Mouse (Mus musculus) lung, embryonic 15.5 days (tissue): ENCODE measurements around the gene Phospho1. TPM values are rescaled to one million over a fixed set of nuclear protein-coding genes. Genes with fewer than 3 reads are reported as not detected.

Experiments used
- ATAC-seq: fragments of 200-750 bp; cut with Nextera tagmentation; 2 replicates; pipeline ENCODE4 v1.8.0; 2017; ENCODE audit warnings: moderate number of reproducible peaks, borderline replicate concordance; ENCODE audit not compliant: low FRiP score, low TSS enrichment; ENCODE audit errors: extremely low read depth
- H3K27ac ChIP-seq: fragments of 300-500 bp; sonication (generic); 2 replicates; pipeline ENCODE4 v1.5.1; 2015; ENCODE audit warnings: moderate library complexity, mild to moderate bottlenecking, inconsistent platforms
- H3K27me3 ChIP-seq: fragments of 300-500 bp; sonication (generic); 2 replicates; pipeline ENCODE4 v1.6.1; 2015; ENCODE audit warnings: inconsistent platforms
- H3K36me3 ChIP-seq: fragments of 300-500 bp; sonication (generic); 2 replicates; pipeline ENCODE4 v1.6.1; 2015; ENCODE audit warnings: inconsistent platforms
- H3K4me1 ChIP-seq: fragments of 300-500 bp; sonication (generic); 2 replicates; pipeline ENCODE4 v1.6.1; 2015; ENCODE audit warnings: inconsistent platforms
- H3K4me2 ChIP-seq: fragments of 300-500 bp; sonication (generic); 2 replicates; pipeline ENCODE4 v1.6.1; 2015; ENCODE audit warnings: inconsistent platforms, mild to moderate bottlenecking, moderate library complexity
- H3K4me3 ChIP-seq: fragments of 300-500 bp; sonication (generic); 2 replicates; pipeline ENCODE4 v1.5.1; 2015; ENCODE audit warnings: mild to moderate bottlenecking, inconsistent platforms
- H3K9ac ChIP-seq: fragments of 300-500 bp; sonication (generic); 2 replicates; pipeline ENCODE4 v1.6.1; 2015; ENCODE audit warnings: inconsistent platforms
- H3K9me3 ChIP-seq: fragments of 300-500 bp; sonication (generic); 2 replicates; pipeline ENCODE4 v1.6.1; 2016; ENCODE audit warnings: inconsistent platforms
- WGBS: fragments of 180-500 bp; shearing (Covaris S2); methylation state at CpG from one replicate; pipeline ENCODE4 v1.1.7; 2015; 5-methylcytosine and 5-hydroxymethylcytosine counted together
- polyA plus RNA-seq: library from polyadenylated mRNA; unstranded; fragments of >200 nt; fragmentation: Nextera tagmentation; extraction: Ambion mirVana; gene quantifications from 2 replicates; pipeline ENCODE4 v1.2.1, GENCODE M21; 2015

Gene Phospho1
- polyA plus RNA-seq, 1 experiment from 2014 or later = 0.32 TPM

DNA sequence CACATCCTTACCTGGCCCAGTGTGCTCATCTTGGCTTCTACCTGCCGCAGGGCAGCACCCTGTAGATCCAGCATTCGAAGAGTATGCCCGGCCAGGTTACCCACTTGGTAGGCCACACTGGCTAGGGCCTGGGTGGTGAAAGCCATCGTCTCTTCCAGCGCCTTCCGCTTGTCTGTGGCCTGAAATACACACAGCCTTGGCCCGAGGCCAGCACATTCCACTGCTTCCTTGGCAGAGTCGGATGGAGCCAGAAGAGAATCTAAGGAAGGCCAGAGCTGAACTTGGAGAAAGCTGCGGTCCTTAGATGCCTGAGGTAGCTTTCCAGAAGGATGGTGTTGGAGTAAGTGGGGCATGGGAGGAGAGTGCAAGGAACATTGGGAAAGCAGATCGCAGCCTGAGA is 12.8 kb downstream of the Phospho1 start, which contains the start of gene Gngt2:
Gngt2 (plus strand) TSS at position 158 of the 400 bp plus-strand sequence.
- WGBS = 14% methylated on average over 10 of the region's 10 CpGs

DNA sequence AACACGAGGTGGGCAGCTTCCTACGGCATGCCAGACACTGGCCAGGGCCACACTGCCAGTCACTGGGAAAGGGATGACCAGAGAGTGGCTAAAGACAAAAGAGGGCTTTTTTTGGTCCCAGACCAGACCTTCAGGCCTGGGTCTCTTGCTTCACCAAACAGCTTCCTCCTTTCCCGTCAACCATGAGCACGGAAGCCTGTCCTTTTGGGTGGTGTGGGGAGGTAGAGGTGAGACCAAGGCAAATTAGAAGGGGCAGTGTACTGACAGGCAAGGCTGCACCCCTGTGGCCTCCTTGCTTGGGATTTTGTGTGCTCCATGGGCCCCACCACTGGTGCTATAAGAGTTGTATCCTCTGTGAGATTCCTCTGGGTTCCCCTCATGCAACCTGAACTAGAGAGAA is 14.3 kb downstream of the Phospho1 start:
- no peak for ATAC-seq
- Histone ChIP-seq H3K9me3 (no peaks in the 10 kb centered on the region), H3K9ac (no peak overlapping the region), H3K36me3 (no peaks in the 10 kb centered on the region), H3K4me1 (peaks cover 53% of the 10 kb centered on the region), H3K4me2 (no peak overlapping the region), H3K27me3 (peaks cover 16% of the 10 kb centered on the region), H3K4me3 (no peak overlapping the region), H3K27ac (no peak overlapping the region)
- 66% methylated on average over 4 of the region's 4 CpGs for WGBS

More for the DNA sequence above, 12.8 kb downstream of the Phospho1 start, which contains the start of gene Gngt2:
- Histone ChIP-seq H3K27ac (peak within 1 kb of the TSS; percentile 78), H3K4me1 (peaks cover 60% of the 10 kb centered on the region), H3K36me3 (no peaks in the 10 kb centered on the region), H3K4me3 (no peak within 1 kb of the TSS), H3K9me3 (no peaks in the 10 kb centered on the region), H3K9ac (no peak within 1 kb of the TSS), H3K4me2 (peak within 1 kb of the TSS; percentile 40), H3K27me3 (peaks cover 32% of the 10 kb centered on the region)
- ATAC-seq = 0 out of 2 replicates have a peak, but pooled peaks have one; percentile 47

- Histone ChIP-seq H3K9ac (no peak overlapping the region), H3K4me2 (peak overlapping the region; percentile 15; the same call in 1 of the 2 replicates), H3K27me3 (peaks cover 10% of the 10 kb centered on the region), H3K27ac (no peak overlapping the region), H3K9me3 (no peaks in the 10 kb centered on the region), H3K4me3 (no peak overlapping the region), H3K4me1 (peaks cover 46% of the 10 kb centered on the region), H3K36me3 (no peaks in the 10 kb centered on the region)
- ATAC-seq = no peak
- WGBS = 66% methylated on average over 8 of the region's 8 CpGs
Measured at GRCm38 (mm10) chr11:95838999-95839868, 14.9 kb downstream of the Phospho1 start.

DNA sequence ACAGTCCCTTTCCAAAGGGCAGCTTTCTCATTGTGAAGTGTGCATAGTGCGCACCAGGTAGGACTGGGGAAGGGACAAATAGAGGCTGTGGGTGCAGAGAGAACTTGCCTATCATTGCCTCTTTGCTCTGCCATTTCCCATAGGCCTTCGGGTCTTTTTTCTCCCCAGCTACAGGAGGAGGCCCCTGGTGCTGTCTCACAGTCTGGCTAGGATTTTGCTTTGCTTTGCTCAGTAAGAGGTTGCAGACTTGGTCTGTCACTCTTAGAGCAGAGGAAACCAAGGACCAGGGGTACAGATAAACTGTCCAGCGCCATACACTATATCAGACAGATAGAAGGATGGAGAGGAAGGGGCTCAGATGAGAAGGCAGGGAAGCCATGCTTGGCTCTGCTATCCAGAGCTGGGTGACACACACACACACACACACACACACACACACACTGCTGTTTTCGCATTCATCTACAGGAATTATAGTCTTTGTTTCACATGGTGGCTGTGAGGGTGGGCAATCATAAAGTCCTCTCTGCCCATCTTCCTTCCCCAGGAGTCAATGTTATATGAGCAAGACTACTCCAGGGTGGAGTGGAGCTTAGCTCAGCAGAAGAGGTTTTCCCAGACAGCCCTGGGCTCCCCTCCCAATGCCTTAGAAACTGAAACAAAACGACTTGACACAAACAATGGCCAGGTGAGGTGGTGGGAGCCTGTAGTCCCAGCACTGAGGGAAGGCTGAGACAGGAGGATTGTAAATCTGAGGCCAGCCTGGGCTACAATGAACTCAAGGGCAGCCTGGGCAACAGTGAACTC is 16.6 kb downstream of the Phospho1 start:
- Histone ChIP-seq H3K27me3 (no peaks in the 10 kb centered on the region), H3K9me3 (no peaks in the 10 kb centered on the region), H3K4me3 (peak overlapping the region; percentile 36), H3K4me2 (peak overlapping the region; percentile 44), H3K27ac (peak overlapping the region; percentile 53; the same call in 1 of the 2 replicates), H3K4me1 (peaks cover 30% of the 10 kb centered on the region), H3K9ac (no peak overlapping the region), H3K36me3 (no peaks in the 10 kb centered on the region)
- ATAC-seq = no peak
- WGBS = 66% methylated on average over 5 of the region's 5 CpGs

- 54% methylated on average over 10 of the region's 10 CpGs for WGBS
- no peaks in the 10 kb centered on the region for H3K27me3 ChIP-seq
Measured at GRCm38 (mm10) chr11:95841498-95841830, 17.2 kb downstream of the Phospho1 start.

GRCm38 (mm10) chr11:95842074-95842681 is 17.9 kb downstream of the Phospho1 start, which contains the start of gene Abi3:
TSS of gene Abi3 (minus strand) at chr11:95842476.
- 19% methylated on average over 11 of the region's 11 CpGs for WGBS
- ATAC-seq = peak; percentile 71
- H3K4me1 ChIP-seq = peaks cover 17% of the 10 kb centered on the region
- H3K9ac ChIP-seq = peak within 1 kb of the TSS; percentile 26
- no peaks in the 10 kb centered on the region for H3K36me3 ChIP-seq
- H3K9me3 ChIP-seq = no peaks in the 10 kb centered on the region
- H3K4me3 ChIP-seq = peak within 1 kb of the TSS; percentile 36
- peak within 1 kb of the TSS; percentile 44 for H3K4me2 ChIP-seq
- H3K27me3 ChIP-seq = no peaks in the 10 kb centered on the region
- H3K27ac ChIP-seq = peak within 1 kb of the TSS; percentile 83

More at GRCm38 (mm10) chr11:95841498-95841830, 17.2 kb downstream of the Phospho1 start:
- no peaks in the 10 kb centered on the region for H3K36me3 ChIP-seq
- H3K4me2 ChIP-seq = peak overlapping the region; percentile 44
- peak overlapping the region; percentile 53 for H3K27ac ChIP-seq
- peak overlapping the region; percentile 26; the same call in 1 of the 2 replicates for H3K9ac ChIP-seq
- peak overlapping the region; percentile 36 for H3K4me3 ChIP-seq
- H3K4me1 ChIP-seq = peaks cover 24% of the 10 kb centered on the region
- H3K9me3 ChIP-seq = no peaks in the 10 kb centered on the region
- ATAC-seq = no peak

DNA sequence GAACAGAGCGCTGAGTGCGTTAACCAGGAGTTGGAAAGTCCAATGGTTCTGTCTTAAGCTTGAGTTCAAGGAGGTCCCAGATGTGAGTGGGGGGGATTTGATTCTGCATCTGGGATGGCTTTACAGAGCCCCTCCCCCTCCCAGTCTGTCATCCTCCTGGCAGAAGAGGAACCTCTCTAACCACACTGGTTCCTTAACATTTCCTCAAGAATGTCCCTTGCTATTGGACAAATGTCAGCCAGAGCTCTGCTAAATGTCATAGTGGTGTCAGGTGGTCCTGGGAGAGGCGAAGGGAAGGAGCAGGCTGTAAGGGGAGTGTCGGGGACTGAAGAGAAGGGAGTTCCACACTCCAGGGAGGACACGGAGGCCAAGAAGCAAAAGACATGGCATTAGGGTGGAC is 18.7 kb downstream of the Phospho1 start:
- WGBS = 63% methylated on average over 5 of the region's 5 CpGs
- Histone ChIP-seq H3K9me3 (no peaks in the 10 kb centered on the region), H3K36me3 (no peaks in the 10 kb centered on the region), H3K4me3 (0 out of 2 replicates have a peak overlapping the region, but pooled peaks have one; percentile 6), H3K27ac (peak overlapping the region; percentile 68), H3K4me2 (peak overlapping the region; percentile 38), H3K4me1 (peaks cover 9% of the 10 kb centered on the region), H3K27me3 (no peaks in the 10 kb centered on the region), H3K9ac (no peak overlapping the region)
- ATAC-seq = no peak

- Histone ChIP-seq H3K9me3 (no peaks in the 10 kb centered on the region), H3K36me3 (no peaks in the 10 kb centered on the region), H3K4me2 (peak overlapping the region; percentile 9; the same call in 1 of the 2 replicates), H3K4me1 (peaks cover 5% of the 10 kb centered on the region), H3K27me3 (no peaks in the 10 kb centered on the region), H3K4me3 (no peak overlapping the region), H3K9ac (no peak overlapping the region), H3K27ac (0 out of 2 replicates have a peak overlapping the region, but pooled peaks have one; percentile 68)
- no peak for ATAC-seq
- 45% methylated on average over 6 of the region's 6 CpGs for WGBS
Measured at GRCm38 (mm10) chr11:95843421-95843950, 19.2 kb downstream of the Phospho1 start.

DNA sequence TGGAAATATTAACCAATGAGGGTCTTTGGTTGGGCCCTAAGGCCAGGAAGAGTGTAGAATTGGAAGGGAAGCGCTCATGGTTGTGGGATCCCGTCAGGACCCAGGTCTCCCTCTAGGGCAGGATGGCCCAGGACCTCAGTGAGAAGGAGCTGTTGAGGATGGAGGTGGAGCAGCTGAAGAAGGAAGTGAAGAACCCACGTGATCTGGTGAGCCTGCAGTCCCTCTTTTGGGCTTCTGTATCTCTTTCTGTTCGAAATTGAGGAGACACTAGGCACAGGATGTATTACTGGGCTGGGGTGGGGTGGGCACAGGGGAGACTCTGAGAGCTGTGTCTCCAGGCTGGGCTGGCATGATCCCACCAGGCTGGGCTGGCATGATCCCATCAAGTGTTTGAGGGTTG is 20.6 kb downstream of the Phospho1 start:
- Histone ChIP-seq H3K9me3 (no peaks in the 10 kb centered on the region), H3K4me1 (no peaks in the 10 kb centered on the region; the same call in 1 of the 2 replicates), H3K4me2 (no peak overlapping the region), H3K36me3 (no peaks in the 10 kb centered on the region), H3K27ac (no peak overlapping the region), H3K4me3 (no peak overlapping the region), H3K9ac (no peak overlapping the region), H3K27me3 (no peaks in the 10 kb centered on the region)
- ATAC-seq = no peak
- WGBS = 68% methylated on average over 4 of the region's 4 CpGs

DNA sequence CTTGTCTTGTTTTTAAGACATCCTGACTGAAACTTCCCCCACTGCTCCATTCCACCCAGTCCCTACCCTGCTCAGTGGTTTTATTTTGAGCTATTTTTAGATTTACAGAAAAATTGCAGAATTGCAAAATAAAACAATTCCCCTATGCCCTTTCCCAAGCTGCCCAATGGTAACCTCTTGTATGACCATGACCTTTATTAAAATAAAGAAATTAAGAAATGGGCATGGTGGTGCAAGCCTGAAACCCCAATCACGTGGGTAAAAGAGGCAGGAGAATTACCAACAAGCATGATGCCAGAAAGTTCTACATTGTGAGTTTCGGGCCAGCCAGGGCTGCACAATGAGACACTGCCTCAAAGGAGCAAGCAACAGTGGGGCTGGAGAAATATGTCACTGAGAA is 26.6 kb downstream of the Phospho1 start:
- no peak overlapping the region for H3K4me2 ChIP-seq
- ATAC-seq = no peak
- H3K9me3 ChIP-seq = no peaks in the 10 kb centered on the region
- no peaks in the 10 kb centered on the region for H3K4me1 ChIP-seq
- H3K4me3 ChIP-seq = no peak overlapping the region
- no peaks in the 10 kb centered on the region for H3K36me3 ChIP-seq
- 74% methylated on average over 2 of the region's 2 CpGs for WGBS
- H3K27ac ChIP-seq = no peak overlapping the region
- 0 out of 2 replicates have a peak, but pooled peaks cover 4% of the 10 kb centered on the region for H3K27me3 ChIP-seq
- no peak overlapping the region for H3K9ac ChIP-seq

GRCm38 (mm10) chr11:95853684-95854083 is 29.4 kb downstream of the Phospho1 start:
- 45% methylated on average over 5 of the region's 5 CpGs for WGBS
- H3K27me3 ChIP-seq = 0 out of 2 replicates have a peak, but pooled peaks cover 4% of the 10 kb centered on the region
- H3K4me3 ChIP-seq = no peak overlapping the region
- H3K9me3 ChIP-seq = no peaks in the 10 kb centered on the region
- H3K4me2 ChIP-seq = no peak overlapping the region
- no peak overlapping the region for H3K9ac ChIP-seq
- no peaks in the 10 kb centered on the region for H3K36me3 ChIP-seq
- H3K27ac ChIP-seq = no peak overlapping the region
- no peak for ATAC-seq
- H3K4me1 ChIP-seq = peaks cover 8% of the 10 kb centered on the region
